In the genomic region with DNA sequence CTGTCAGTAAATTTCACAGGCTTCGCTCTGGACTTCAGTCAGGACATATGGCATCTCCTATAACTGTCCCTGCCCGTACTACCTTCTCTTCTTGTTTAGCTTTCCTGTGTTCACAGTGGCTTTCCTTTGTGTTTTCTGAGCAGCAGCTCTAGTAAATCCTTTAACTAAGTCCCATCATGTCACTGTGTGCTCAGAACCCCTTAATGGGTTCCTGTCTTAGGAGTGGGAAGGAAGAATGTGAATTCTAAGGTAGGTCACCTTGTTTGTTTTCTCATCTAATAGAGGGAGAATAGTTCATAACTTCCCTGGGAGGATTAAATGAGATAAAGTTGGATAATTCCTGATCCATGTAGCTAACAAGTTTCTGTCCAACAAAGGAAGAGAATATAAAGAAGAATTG, we compare ENCODE assay signal across 51 mouse cellular contexts. TPM values are rescaled to one million over a fixed set of nuclear protein-coding genes. Genes with fewer than 3 reads are reported as not detected.
"Had no signal": no experiment of that assay in that cellular context is flagged by ENCODE, and none has a peak within 500 bp of the region (broad histone marks: within the 10 kb centered on the region; RNA-seq: fewer than 3 reads in every experiment).

A gene (minus strand): TSS at position 101 of the 400 bp plus-strand sequence.

- H3K4me3 ChIP-seq: heart, embryonic 12.5 days; heart, embryonic 13.5 days; heart, embryonic 15.5 days; hindbrain, embryonic 10.5 days; hindbrain, embryonic 12.5 days; hindbrain, embryonic 13.5 days; hindbrain, embryonic 15.5 days; intestine, embryonic 15.5 days; kidney, embryonic 15.5 days; layer of hippocampus, adult 2 months; left cerebral cortex, adult 2 months had no signal

- H3K27me3 ChIP-seq: heart, embryonic 12.5 days; heart, embryonic 13.5 days; heart, embryonic 15.5 days; hindbrain, embryonic 12.5 days; hindbrain, embryonic 13.5 days; hindbrain, embryonic 15.5 days; intestine, embryonic 15.5 days; kidney, embryonic 15.5 days had no signal

- H3K4me2 ChIP-seq: heart, embryonic 11.5 days; heart, embryonic 12.5 days; heart, embryonic 13.5 days; heart, embryonic 15.5 days; hindbrain, embryonic 12.5 days; hindbrain, embryonic 13.5 days; hindbrain, embryonic 14.5 days; hindbrain, embryonic 15.5 days; intestine, embryonic 15.5 days; kidney, embryonic 15.5 days had no signal

- H3K9me3 ChIP-seq: heart, embryonic 12.5 days; heart, embryonic 13.5 days; heart, embryonic 15.5 days; hindbrain, embryonic 10.5 days; hindbrain, embryonic 12.5 days; hindbrain, embryonic 13.5 days; hindbrain, embryonic 15.5 days; intestine, embryonic 15.5 days; kidney, embryonic 15.5 days had no signal

- H3K4me1 ChIP-seq: heart, embryonic 12.5 days; heart, embryonic 13.5 days; heart, embryonic 15.5 days; hindbrain, embryonic 12.5 days; hindbrain, embryonic 13.5 days; hindbrain, embryonic 15.5 days; intestine, embryonic 15.5 days; kidney, embryonic 15.5 days had no signal

- H3K36me3 ChIP-seq: heart, embryonic 12.5 days; heart, embryonic 13.5 days; heart, embryonic 15.5 days; hindbrain, embryonic 10.5 days; hindbrain, embryonic 12.5 days; hindbrain, embryonic 13.5 days; hindbrain, embryonic 15.5 days; intestine, embryonic 15.5 days; kidney, embryonic 15.5 days had no signal

- H3K27ac ChIP-seq: heart, embryonic 13.5 days; heart, embryonic 15.5 days; hindbrain, embryonic 10.5 days; hindbrain, embryonic 12.5 days; hindbrain, embryonic 13.5 days; hindbrain, embryonic 14.5 days; hindbrain, embryonic 15.5 days; hindbrain, postnatal 0 days; intestine, embryonic 15.5 days; kidney, embryonic 15.5 days; kidney, postnatal 0 days; layer of hippocampus, adult 2 months; left cerebral cortex, adult 2 months had no signal

- DNase-seq: heart, postnatal 10 days; heart, postnatal 14 days; heart, postnatal 36 days; heart, postnatal 4 days; kidney, adult 11 months; kidney, adult 18-20 months; kidney, adult 2 months; kidney, adult 8-10 months; kidney, adult 9 months; kidney, postnatal 10 days; kidney, postnatal 14 days; kidney, postnatal 25 days; kidney, postnatal 36 days; kidney, postnatal 4 days; layer of hippocampus, adult 9-11 months; layer of hippocampus, postnatal 36 days had no signal

- ATAC-seq: hindbrain, embryonic 16.5 days; hindbrain, postnatal 0 days; inflammation-experienced regulatory T-cells, adult 6 months; intestine, embryonic 15.5 days; intestine, embryonic 16.5 days; intestine, postnatal 0 days had no signal

- H3K9ac ChIP-seq: heart, embryonic 12.5 days; heart, embryonic 13.5 days; heart, embryonic 15.5 days; hindbrain, embryonic 12.5 days; hindbrain, embryonic 13.5 days; hindbrain, embryonic 14.5 days; hindbrain, embryonic 15.5 days; intestine, embryonic 15.5 days; kidney, embryonic 15.5 days had no signal

RNA-seq across cellular contexts. Expression of the gene that starts here (rescaled TPM):
- total RNA-seq: heart, postnatal 10 days; heart, postnatal 14 days; heart, postnatal 25 days; heart, postnatal 36 days; heart, postnatal 4 days; hematopoietic stem cell, adult 5-6 weeks; hindbrain, postnatal 0 days; layer of hippocampus, adult 18-20 months; layer of hippocampus, adult 2 months; layer of hippocampus, adult 8-10 months; layer of hippocampus, postnatal 10 days; layer of hippocampus, postnatal 14 days; layer of hippocampus, postnatal 25 days; layer of hippocampus, postnatal 36 days; left cerebral cortex, adult 18-20 months; left cerebral cortex, adult 2 months had no signal
- polyA plus RNA-seq: heart, embryonic 11.5 days; heart, embryonic 12.5 days; heart, embryonic 13.5 days; heart, embryonic 14.5 days; heart, embryonic 15.5 days; heart, embryonic 16.5 days; heart, postnatal 0 days; hindbrain, embryonic 10.5 days; hindbrain, embryonic 11.5 days; hindbrain, embryonic 12.5 days; hindbrain, embryonic 13.5 days; hindbrain, embryonic 14.5 days; hindbrain, embryonic 15.5 days; hindbrain, embryonic 16.5 days; hindbrain, postnatal 0 days; inflammation-experienced regulatory T-cells, adult 6 months; intestine, embryonic 14.5 days; intestine, embryonic 15.5 days; intestine, embryonic 16.5 days; intestine, postnatal 0 days; kidney, adult 2 months; kidney, embryonic 14.5 days; kidney, embryonic 15.5 days; kidney, embryonic 16.5 days; kidney, postnatal 0 days; large intestine, adult 2 months had no signal
